Mouse (Mus musculus) ES-E14 (cell line): ENCODE measurements around the gene Trappc6b.

Experiments
- CHD2 ChIP-seq: IDR thresholded peaks from 2 replicates; pipeline ENCODE4 v1.6.1; 2014; ENCODE audit warnings: mild to moderate bottlenecking, low read depth, low read length, inconsistent platforms
- HCFC1 ChIP-seq: IDR thresholded peaks from 2 replicates; pipeline ENCODE4 v1.6.1; 2012; ENCODE audit warnings: low read length, inconsistent platforms, borderline replicate concordance; ENCODE audit not compliant: insufficient read depth
- MAFK ChIP-seq: IDR thresholded peaks from 2 replicates; pipeline ENCODE4 v1.6.1; 2014; ENCODE audit warnings: mild to moderate bottlenecking, low read depth, low read length, inconsistent platforms; ENCODE audit not compliant: insufficient read depth
- ZC3H11A ChIP-seq: IDR thresholded peaks from 2 replicates; pipeline ENCODE4 v1.6.1; 2012; ENCODE audit warnings: low read depth, mild to moderate bottlenecking, inconsistent platforms, low read length, borderline replicate concordance
- ZNF384 ChIP-seq: IDR thresholded peaks from 2 replicates; pipeline ENCODE4 v1.6.1; 2012; ENCODE audit warnings: low read depth, low read length, inconsistent platforms

GRCm38 (mm10) chr12:59105914-59106313 lies 44.6 kb upstream of the Trappc6b start:
- TF ChIP-seq CHD2 = no peak
- no peak for TF ChIP-seq HCFC1
- TF ChIP-seq ZC3H11A = no peak
- TF ChIP-seq ZNF384 = no peak
- TF ChIP-seq MAFK = no peak
